Mouse (Mus musculus) 416B (cell line): ENCODE data around the gene Zbtb22.

Experiments used
- DNase-seq: peaks from one replicate; pipeline ENCODE4 v3.0.0; 2011; ENCODE audit warnings: low read depth

Zbtb22 gene

DNA sequence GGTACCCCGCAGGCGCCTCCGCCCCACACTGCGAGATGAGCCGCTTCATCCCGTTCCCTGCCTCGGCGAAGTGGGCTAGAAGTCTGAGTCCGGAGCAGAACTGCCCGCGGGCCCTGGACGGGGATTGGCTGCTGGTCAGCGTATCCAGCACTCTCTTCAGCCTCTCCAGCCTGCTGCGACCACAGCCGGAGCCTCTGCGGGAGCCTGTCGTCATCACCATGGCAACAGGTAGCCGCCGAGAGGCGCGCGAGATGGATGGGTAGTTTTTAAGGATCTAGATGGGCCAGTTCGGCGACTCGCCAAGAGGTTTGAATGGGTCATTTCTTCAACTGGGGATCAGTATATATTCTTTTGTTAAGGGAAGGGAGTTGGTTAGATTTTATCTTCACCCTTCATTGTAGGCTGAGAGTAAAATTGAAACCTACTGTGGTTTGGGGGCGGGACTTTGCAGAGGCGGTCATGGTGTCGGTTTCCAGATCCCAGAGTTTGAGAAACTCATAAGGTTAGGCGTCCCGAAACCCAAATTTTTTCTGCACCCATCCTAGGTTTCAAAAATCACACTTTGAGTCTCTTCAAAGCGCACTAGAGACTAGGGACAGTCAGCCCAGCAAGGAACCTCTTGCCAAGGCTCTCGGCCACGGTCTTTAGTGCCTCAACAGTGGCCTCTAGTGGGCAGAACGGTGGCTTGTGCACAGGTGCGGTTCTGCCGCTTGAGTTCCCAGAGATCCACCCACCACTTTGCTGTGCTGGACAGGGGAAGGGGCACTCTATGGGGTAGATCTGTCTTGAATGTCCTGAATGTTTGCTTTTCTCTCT lies 4.8 kb downstream of the Zbtb22 start:
- peak; percentile 92 for DNase-seq

DNA sequence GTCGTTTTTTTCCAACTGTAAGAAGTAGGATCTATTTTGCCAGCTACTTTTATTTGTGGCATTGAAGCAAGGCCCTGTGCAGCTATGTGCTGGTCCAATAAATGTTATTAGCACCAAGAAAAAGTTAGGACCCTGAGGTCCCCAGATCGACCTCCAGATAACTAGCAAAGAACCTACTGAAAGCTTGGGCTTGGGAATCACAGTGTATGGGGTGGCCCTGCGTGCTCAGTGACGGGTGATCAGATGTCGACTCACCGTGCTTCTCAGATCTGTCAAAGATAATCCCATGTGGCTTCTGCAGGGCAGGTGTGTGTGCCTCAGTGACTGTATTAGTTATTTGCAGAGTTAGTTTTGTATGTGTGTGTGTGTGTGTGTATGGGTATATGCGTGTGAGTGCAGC lies 5.7 kb downstream of the Zbtb22 start:
- DNase-seq = no peak

- DNase-seq = peak; percentile 74
Observed at GRCm38 (mm10) chr17:33924577-33925283, 9.0 kb downstream of the Zbtb22 start.

DNA sequence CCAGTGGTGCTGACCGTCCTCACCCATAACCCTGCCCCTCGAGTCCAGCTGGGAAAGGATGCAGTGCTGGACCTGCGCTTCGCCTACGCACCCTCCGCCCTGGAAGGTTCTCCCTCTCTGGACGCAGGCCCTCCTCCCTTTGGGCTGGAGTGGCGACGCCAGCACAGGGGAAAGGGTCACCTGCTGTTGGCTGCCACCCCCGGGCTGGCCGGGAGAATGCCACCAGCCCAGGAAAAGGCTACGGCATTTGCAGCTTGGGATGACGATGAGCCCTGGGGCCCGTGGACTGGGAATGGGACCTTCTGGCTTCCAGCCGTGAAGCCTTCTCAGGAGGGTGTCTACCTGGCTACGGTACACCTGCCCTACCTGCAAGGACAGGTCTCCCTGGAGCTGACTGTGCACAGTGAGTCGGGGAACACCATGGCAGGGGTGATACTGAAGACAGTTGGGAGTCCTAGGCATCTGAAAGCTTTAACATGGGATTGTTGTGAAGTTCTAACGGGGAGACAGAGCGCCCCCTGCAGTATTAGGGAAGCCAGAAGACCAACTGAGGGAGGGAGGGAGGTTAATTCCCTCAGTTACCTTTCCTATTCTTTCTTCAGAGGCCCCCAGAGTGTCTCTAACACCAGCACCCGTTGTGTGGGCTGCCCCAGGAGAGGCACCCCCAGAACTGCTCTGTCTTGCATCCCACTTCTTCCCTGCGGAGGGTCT lies 9.9 kb downstream of the Zbtb22 start:
- no peak for DNase-seq

DNA sequence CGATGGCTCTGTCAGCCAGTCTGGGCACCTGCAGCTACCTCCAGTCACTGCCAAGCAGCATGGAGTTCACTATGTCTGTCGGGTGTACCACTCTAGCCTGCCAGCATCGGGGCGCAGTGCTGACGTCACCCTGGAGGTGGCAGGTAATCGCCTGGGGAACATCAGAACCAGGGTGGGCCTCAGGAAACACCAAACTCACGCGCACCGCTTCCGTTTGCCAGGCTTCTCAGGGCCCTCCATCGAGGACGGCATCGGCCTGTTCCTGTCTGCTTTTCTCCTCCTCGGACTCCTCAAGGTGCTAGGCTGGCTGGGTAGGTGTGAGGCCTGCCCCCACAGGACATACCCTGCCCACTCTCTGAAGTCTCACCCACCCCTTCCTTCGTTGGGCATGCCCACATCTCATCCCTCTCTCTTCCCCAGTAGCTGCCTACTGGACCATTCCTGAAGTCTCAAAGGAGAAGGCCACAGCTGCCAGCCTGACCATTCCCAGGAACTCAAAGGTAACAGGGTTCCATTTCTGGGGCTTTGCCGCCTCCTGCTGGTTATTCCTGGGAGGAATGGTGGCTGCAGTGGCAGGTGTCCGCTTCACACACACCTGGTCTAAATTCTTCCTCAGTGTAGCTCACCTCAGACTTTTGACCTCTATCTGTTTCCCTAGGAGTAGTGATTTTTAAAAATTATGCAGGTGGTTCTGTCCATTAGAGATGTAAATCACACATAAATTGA lies 10.7 kb downstream of the Zbtb22 start:
- no peak for DNase-seq

DNA sequence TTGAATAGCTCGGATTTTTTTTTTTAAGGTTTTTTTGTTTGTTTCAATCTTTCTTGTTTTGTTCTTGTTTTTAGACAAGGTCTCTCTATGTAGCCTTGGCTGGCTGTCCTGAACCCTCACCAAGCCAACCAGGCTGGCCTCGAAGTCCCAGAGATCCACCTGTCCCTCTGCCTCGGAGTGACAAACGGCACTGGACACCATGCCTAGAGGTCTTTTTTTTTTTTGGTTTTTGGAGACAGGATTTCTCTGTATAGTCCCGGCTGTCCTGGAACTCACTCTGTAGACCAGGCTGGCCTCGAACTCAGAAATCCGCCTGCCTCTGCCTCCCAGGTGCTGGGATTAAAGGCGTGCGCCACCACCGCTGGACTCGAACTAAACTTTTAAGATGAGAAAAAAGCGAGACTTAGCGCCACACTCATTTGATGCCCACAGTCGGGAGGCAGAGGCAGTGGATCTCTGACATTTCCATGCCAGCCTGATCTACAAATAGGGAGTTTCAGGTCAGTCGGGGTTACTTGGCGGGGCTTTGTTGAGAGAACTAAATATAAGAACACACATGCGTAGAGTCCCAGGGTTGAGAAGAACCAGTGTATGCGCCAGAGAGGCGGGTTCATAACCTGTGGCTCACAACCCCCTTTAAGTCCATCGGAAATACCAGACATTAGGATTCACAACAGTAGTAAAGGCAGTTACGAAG lies 12.7 kb downstream of the Zbtb22 start:
- no peak for DNase-seq

GRCm38 (mm10) chr17:33929371-33930279 lies 13.9 kb downstream of the Zbtb22 start, which contains the start of gene Rgl2:
Gene Rgl2 (plus strand): TSS chr17:33929543.
- peak; percentile 89 for DNase-seq

GRCm38 (mm10) chr17:33930280-33931158 lies 14.8 kb downstream of the Zbtb22 start:
- peak; percentile 65 for DNase-seq

DNA sequence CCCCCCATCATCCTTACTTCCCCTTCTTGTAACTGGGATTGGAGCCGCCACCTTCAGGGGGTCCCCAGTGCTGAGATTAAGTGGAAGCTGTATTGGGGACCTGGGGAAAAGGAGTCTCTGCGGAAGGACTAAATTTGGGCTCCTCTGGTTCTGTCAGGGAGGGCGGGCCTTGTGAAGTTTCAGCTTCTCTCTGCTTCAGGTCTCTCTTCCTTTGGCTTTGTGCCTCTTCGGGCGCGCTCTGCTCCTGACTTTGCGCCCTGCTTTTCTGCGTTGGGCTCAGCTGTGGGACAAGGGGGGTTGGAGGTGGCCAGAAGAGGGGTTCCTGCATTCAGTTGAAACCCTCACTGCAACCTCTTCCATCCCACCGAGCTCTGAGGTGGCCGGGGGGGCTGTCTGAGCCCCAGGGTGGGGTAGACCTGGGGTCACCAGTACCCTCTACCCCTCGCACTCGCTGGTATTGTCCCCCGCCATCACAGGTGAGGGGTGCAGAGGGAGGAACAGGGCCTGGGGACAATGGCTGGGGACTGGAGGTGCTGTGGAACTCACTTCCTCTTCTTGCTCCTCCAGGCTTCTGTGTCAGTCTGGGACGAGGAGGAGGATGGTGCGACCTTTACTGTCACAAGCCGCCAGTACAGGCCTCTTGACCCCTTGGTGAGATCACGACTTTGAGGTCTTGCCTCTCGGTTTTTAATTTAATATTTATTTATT lies 15.6 kb downstream of the Zbtb22 start:
- no peak for DNase-seq

GRCm38 (mm10) chr17:33931947-33932346 lies 16.2 kb downstream of the Zbtb22 start:
- no peak for DNase-seq

DNA sequence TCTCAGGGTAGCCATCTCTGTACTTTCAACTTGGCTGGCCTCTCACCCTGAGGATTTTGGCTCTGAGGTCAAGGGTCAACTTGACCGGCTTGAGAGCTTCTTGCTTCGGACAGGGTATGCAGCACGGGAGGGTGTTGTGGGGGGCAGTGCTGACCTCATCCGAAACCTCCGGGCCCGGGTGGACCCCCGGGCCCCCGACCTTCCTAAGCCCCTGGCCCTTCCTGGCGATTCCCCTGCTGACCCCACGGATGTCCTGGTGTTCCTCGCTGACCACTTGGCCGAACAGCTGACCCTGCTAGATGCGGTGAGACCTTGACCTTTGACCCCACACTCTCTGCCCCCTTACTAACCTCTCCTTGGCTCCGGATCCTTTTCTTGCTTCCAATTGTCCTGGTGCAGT lies 16.7 kb downstream of the Zbtb22 start:
- no peak for DNase-seq

DNA sequence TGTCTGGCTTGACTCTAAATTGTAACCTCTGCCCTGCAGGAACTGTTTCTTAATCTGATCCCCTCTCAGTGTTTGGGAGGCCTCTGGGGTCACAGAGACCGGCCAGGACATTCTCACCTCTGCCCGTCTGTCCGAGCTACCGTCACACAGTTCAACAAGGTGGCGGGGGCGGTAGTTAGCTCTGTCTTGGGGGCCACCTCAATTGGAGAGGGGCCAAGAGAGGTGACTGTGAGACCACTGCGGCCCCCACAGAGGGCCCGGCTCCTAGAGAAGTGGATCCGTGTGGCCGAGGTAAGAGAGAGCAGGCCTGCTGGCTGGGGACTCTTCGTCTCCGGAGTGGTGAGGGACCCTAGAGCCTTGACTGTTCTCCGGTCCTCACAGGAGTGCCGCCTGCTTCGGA lies 17.3 kb downstream of the Zbtb22 start:
- DNase-seq = no peak

DNA sequence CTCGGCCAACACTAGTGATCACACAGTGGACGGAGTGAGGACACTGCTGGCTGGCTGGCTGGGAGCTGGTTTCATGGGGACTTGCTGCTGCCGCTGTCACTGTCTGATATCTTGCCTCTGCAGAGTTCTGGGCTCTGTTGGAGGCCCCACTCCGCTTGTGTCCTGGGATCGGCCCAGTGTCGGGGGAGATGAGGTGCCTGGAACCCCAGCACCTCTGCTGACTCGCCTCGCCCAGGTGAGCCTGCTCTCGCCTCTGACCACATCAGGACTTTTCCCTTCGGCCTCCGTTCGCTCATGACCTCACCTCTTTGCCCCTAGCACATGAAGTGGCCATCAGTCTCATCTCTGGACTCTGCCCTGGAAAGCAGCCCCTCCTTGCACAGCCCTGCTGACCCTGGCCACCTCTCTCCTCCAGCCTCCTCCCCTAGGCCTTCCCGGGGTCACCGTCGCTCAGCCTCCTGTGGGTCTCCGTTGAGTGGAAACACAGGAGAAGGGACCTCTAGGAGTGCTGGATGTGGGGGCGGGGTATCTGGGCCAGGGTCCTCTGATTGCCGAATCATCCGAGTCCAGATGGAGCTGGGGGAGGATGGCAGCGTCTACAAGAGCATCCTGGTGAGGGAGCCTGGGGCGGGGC lies 19.8 kb downstream of the Zbtb22 start:
- DNase-seq = no peak

- no peak for DNase-seq
Observed at GRCm38 (mm10) chr17:33936993-33937392, 21.3 kb downstream of the Zbtb22 start.

DNA sequence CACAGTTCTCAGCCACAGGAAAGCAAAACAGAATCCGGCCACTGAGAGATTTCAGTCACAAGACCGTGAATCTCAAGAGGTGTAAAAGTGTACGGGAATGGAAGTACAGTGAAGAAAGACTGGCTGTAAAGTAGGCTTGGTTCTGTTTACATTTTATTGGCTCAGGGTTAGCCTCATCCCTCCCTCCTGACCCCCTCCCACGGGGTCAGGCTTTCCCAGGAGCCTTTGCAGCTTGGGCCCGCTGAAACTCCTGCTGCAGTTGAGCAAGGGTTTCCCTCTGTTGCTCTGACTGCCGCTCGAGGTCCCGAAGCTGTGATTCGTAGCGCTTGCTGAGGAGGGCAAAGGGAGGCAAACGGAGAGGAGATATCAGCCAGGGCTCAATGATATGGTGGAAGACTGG lies 23.1 kb downstream of the Zbtb22 start:
- no peak for DNase-seq

GRCm38 (mm10) chr17:33940206-33940805 lies 24.6 kb downstream of the Zbtb22 start, which contains the start of the genes Pfdn6 and Wdr46:
Gene Pfdn6 (minus strand): TSS chr17:33940343.
Gene Wdr46 (plus strand): TSS chr17:33940660.
- DNase-seq = peak; percentile 96

- DNase-seq = peak; percentile 44
Observed at GRCm38 (mm10) chr17:33940981-33941380, 25.3 kb downstream of the Zbtb22 start.

DNA sequence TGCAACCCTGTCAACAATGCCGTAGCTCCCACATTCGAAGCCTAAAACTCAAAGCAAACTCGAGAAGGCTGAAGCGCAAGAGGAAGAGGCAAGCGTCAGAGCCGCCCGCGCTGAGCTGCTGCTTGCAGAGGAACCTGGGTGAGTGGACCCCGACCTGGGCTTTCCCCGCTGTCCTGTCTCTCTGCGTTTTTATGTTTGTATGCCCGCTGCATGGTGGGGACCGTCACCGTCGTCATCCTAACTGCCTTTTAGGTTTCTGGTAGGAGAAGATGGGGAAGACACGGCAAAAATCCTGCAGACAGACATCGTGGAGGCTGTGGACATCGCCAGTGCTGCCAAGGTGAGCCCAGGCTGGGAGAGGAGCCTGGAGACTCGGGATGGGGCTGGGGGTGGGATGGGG lies 25.7 kb downstream of the Zbtb22 start:
- no peak for DNase-seq
